Mouse (Mus musculus) embryonic facial prominence, embryonic 12.5 days (tissue): ENCODE measurements around the gene Lrch1. TPM values are rescaled to one million over a fixed set of nuclear protein-coding genes. Genes with fewer than 3 reads are reported as not detected.

Source experiments
- ATAC-seq: fragments of 200-750 bp; cut with Nextera tagmentation; 2 replicates; pipeline ENCODE4 v1.8.0; 2017; ENCODE audit not compliant: insufficient number of reproducible peaks, insufficient read depth, low FRiP score, low TSS enrichment
- H3K27ac ChIP-seq: fragments of 300-500 bp; sonication (generic); 2 replicates; pipeline ENCODE4 v1.5.1; 2016; ENCODE audit warnings: mild to moderate bottlenecking
- H3K27me3 ChIP-seq: fragments of 300-500 bp; sonication (generic); 2 replicates; pipeline ENCODE4 v1.6.1; 2016; ENCODE audit warnings: mild to moderate bottlenecking, moderate library complexity
- H3K36me3 ChIP-seq: fragments of 300-500 bp; sonication (generic); 2 replicates; pipeline ENCODE4 v1.6.1; 2016; ENCODE audit warnings: mild to moderate bottlenecking
- H3K4me1 ChIP-seq: fragments of 300-500 bp; sonication (generic); 2 replicates; pipeline ENCODE4 v1.6.1; 2016
- H3K4me2 ChIP-seq: fragments of 300-500 bp; sonication (generic); replicated peaks from 2 replicates; pipeline ENCODE4 v1.6.1; 2016; ENCODE audit warnings: mild to moderate bottlenecking, moderate library complexity
- H3K4me3 ChIP-seq: fragments of 300-500 bp; sonication (generic); 2 replicates; pipeline ENCODE4 v1.5.1; 2016; ENCODE audit warnings: mild to moderate bottlenecking
- H3K9ac ChIP-seq: fragments of 300-500 bp; sonication (generic); 2 replicates; pipeline ENCODE4 v1.6.1; 2016; ENCODE audit warnings: mild to moderate bottlenecking, moderate library complexity
- H3K9me3 ChIP-seq: fragments of 300-500 bp; sonication (generic); 2 replicates; pipeline ENCODE4 v1.6.1; 2016; ENCODE audit warnings: mild to moderate bottlenecking, moderate library complexity
- WGBS: fragments of 180-500 bp; shearing (Covaris S2); methylation state at CpG from one replicate; pipeline ENCODE4 v1.1.7; 2016; 5-methylcytosine and 5-hydroxymethylcytosine counted together
- polyA plus RNA-seq: library from polyadenylated mRNA; unstranded; fragments of >200 nt; fragmentation: Nextera tagmentation; extraction: Ambion mirVana; gene quantifications from 2 replicates; pipeline ENCODE4 v1.2.1, GENCODE M21; 2016

The Lrch1 gene
- polyA plus RNA-seq, 1 experiment from 2014 or later: 15.7 TPM

- Histone ChIP-seq H3K4me3 (no peak overlapping the region), H3K9ac (no peak overlapping the region), H3K4me2 (no peak overlapping the region), H3K36me3 (peaks cover 5% of the 10 kb centered on the region; the same call in 1 of the 2 replicates), H3K4me1 (peaks cover 33% of the 10 kb centered on the region), H3K9me3 (no peaks in the 10 kb centered on the region), H3K27me3 (no peaks in the 10 kb centered on the region), H3K27ac (no peak overlapping the region)
- ATAC-seq: no peak
- 85% methylated on average over 5 of the region's 5 CpGs for WGBS
Observed at GRCm38 (mm10) chr14:74917504-74918124, 30.1 kb downstream of the Lrch1 start.

GRCm38 (mm10) chr14:74916691-74917090 lies 31.0 kb downstream of the Lrch1 start:
- H3K4me2 ChIP-seq: no peak overlapping the region
- no peak overlapping the region for H3K27ac ChIP-seq
- 82% methylated on average over 4 of the region's 4 CpGs for WGBS
- H3K9me3 ChIP-seq: no peaks in the 10 kb centered on the region
- H3K4me1 ChIP-seq: peaks cover 29% of the 10 kb centered on the region
- H3K36me3 ChIP-seq: peaks cover 5% of the 10 kb centered on the region; the same call in 1 of the 2 replicates
- no peak for ATAC-seq
- H3K27me3 ChIP-seq: no peaks in the 10 kb centered on the region
- no peak overlapping the region for H3K4me3 ChIP-seq
- H3K9ac ChIP-seq: no peak overlapping the region

- Histone ChIP-seq H3K4me3 (no peak overlapping the region), H3K27me3 (no peaks in the 10 kb centered on the region), H3K27ac (no peak overlapping the region), H3K9me3 (no peaks in the 10 kb centered on the region), H3K4me1 (peaks cover 29% of the 10 kb centered on the region), H3K36me3 (peaks cover 5% of the 10 kb centered on the region; the same call in 1 of the 2 replicates), H3K4me2 (no peak overlapping the region), H3K9ac (no peak overlapping the region)
- ATAC-seq: 0 out of 2 replicates have a peak, but pooled peaks have one; percentile 57
- 59% methylated on average over 8 of the region's 8 CpGs for WGBS
Observed at GRCm38 (mm10) chr14:74916075-74916474, 31.6 kb downstream of the Lrch1 start.

GRCm38 (mm10) chr14:74915658-74916057 lies 32.0 kb downstream of the Lrch1 start:
- peaks cover 29% of the 10 kb centered on the region for H3K4me1 ChIP-seq
- no peaks in the 10 kb centered on the region for H3K27me3 ChIP-seq
- no peaks in the 10 kb centered on the region for H3K9me3 ChIP-seq
- ATAC-seq: no peak
- H3K4me3 ChIP-seq: no peak overlapping the region
- H3K27ac ChIP-seq: no peak overlapping the region
- H3K9ac ChIP-seq: no peak overlapping the region
- H3K4me2 ChIP-seq: no peak overlapping the region
- H3K36me3 ChIP-seq: peaks cover 5% of the 10 kb centered on the region; the same call in 1 of the 2 replicates
- WGBS: 60% methylated on average over 2 of the region's 2 CpGs

- Histone ChIP-seq H3K9me3 (no peaks in the 10 kb centered on the region), H3K27ac (no peak overlapping the region), H3K4me1 (peaks cover 34% of the 10 kb centered on the region), H3K36me3 (peaks cover 2% of the 10 kb centered on the region; the same call in 1 of the 2 replicates), H3K9ac (no peak overlapping the region), H3K4me2 (no peak overlapping the region), H3K27me3 (no peaks in the 10 kb centered on the region), H3K4me3 (no peak overlapping the region)
- no peak for ATAC-seq
- 61% methylated on average over 9 of the region's 9 CpGs for WGBS
Observed at GRCm38 (mm10) chr14:74915025-74915424, 32.7 kb downstream of the Lrch1 start.

GRCm38 (mm10) chr14:74913381-74914230 lies 34.1 kb downstream of the Lrch1 start:
- 52% methylated on average over 20 of the region's 20 CpGs for WGBS
- Histone ChIP-seq H3K36me3 (no peaks in the 10 kb centered on the region), H3K9ac (no peak overlapping the region), H3K4me2 (no peak overlapping the region), H3K27me3 (no peaks in the 10 kb centered on the region), H3K9me3 (no peaks in the 10 kb centered on the region), H3K4me1 (peaks cover 38% of the 10 kb centered on the region), H3K4me3 (no peak overlapping the region), H3K27ac (peak overlapping the region; percentile 78)
- ATAC-seq: no peak

- Histone ChIP-seq H3K4me3 (no peak overlapping the region), H3K9me3 (no peaks in the 10 kb centered on the region), H3K4me1 (peaks cover 29% of the 10 kb centered on the region), H3K27ac (no peak overlapping the region), H3K27me3 (no peaks in the 10 kb centered on the region), H3K4me2 (no peak overlapping the region), H3K36me3 (no peaks in the 10 kb centered on the region), H3K9ac (no peak overlapping the region)
- ATAC-seq: no peak
- WGBS: 38% methylated on average over 5 of the region's 5 CpGs
Observed at GRCm38 (mm10) chr14:74910363-74910762, 37.3 kb downstream of the Lrch1 start.

- Histone ChIP-seq H3K27me3 (no peaks in the 10 kb centered on the region), H3K4me3 (no peak overlapping the region), H3K36me3 (no peaks in the 10 kb centered on the region), H3K27ac (no peak overlapping the region), H3K9ac (no peak overlapping the region), H3K9me3 (no peaks in the 10 kb centered on the region), H3K4me2 (no peak overlapping the region), H3K4me1 (peaks cover 16% of the 10 kb centered on the region)
- no peak for ATAC-seq
- WGBS: 76% methylated on average over 8 of the region's 8 CpGs
Observed at GRCm38 (mm10) chr14:74909021-74909420, 38.7 kb downstream of the Lrch1 start.

GRCm38 (mm10) chr14:74908250-74908649 lies 39.4 kb downstream of the Lrch1 start:
- 95% methylated on average over 6 of the region's 6 CpGs for WGBS
- no peak overlapping the region for H3K9ac ChIP-seq
- no peaks in the 10 kb centered on the region for H3K27me3 ChIP-seq
- no peak for ATAC-seq
- H3K36me3 ChIP-seq: no peaks in the 10 kb centered on the region
- H3K4me2 ChIP-seq: no peak overlapping the region
- no peak overlapping the region for H3K4me3 ChIP-seq
- no peaks in the 10 kb centered on the region for H3K9me3 ChIP-seq
- H3K4me1 ChIP-seq: peaks cover 12% of the 10 kb centered on the region
- H3K27ac ChIP-seq: no peak overlapping the region

- no peak overlapping the region for H3K4me3 ChIP-seq
- H3K9me3 ChIP-seq: no peaks in the 10 kb centered on the region
- no peaks in the 10 kb centered on the region for H3K27me3 ChIP-seq
- H3K27ac ChIP-seq: no peak overlapping the region
- ATAC-seq: no peak
- no peaks in the 10 kb centered on the region for H3K36me3 ChIP-seq
- 91% methylated on average over 8 of the region's 8 CpGs for WGBS
- no peak overlapping the region for H3K9ac ChIP-seq
- H3K4me1 ChIP-seq: peaks cover 12% of the 10 kb centered on the region
- H3K4me2 ChIP-seq: no peak overlapping the region
Observed at GRCm38 (mm10) chr14:74907706-74908105, 40.0 kb downstream of the Lrch1 start.

GRCm38 (mm10) chr14:74905990-74906389 lies 41.7 kb downstream of the Lrch1 start:
- 70% methylated on average over 3 of the region's 3 CpGs for WGBS
- Histone ChIP-seq H3K9ac (no peak overlapping the region), H3K36me3 (no peaks in the 10 kb centered on the region), H3K4me3 (no peak overlapping the region), H3K4me2 (no peak overlapping the region), H3K4me1 (peaks cover 12% of the 10 kb centered on the region), H3K27me3 (no peaks in the 10 kb centered on the region), H3K9me3 (no peaks in the 10 kb centered on the region), H3K27ac (no peak overlapping the region)
- no peak for ATAC-seq

- Histone ChIP-seq H3K9me3 (no peaks in the 10 kb centered on the region), H3K4me2 (no peak overlapping the region), H3K4me3 (no peak overlapping the region), H3K36me3 (no peaks in the 10 kb centered on the region), H3K4me1 (peaks cover 13% of the 10 kb centered on the region; the same call in 1 of the 2 replicates), H3K27ac (no peak overlapping the region), H3K27me3 (no peaks in the 10 kb centered on the region), H3K9ac (no peak overlapping the region)
- no peak for ATAC-seq
- 91% methylated on average over 5 of the region's 5 CpGs for WGBS
Observed at GRCm38 (mm10) chr14:74904442-74904841, 43.2 kb downstream of the Lrch1 start.
